Mouse (Mus musculus): ENCODE data around the gene Hey2. TPM values are rescaled to one million over a fixed set of nuclear protein-coding genes. Genes with fewer than 3 reads are reported as not detected.

Gene Hey2
- polyA plus RNA-seq (2012; fragmentation: generic; extraction: Trizol): not detected

GRCm38 (mm10) chr10:30842643-30843437 lies at the start of gene Hey2:
Gene Hey2, minus strand, starts transcription at chr10:30842801.

DNA sequence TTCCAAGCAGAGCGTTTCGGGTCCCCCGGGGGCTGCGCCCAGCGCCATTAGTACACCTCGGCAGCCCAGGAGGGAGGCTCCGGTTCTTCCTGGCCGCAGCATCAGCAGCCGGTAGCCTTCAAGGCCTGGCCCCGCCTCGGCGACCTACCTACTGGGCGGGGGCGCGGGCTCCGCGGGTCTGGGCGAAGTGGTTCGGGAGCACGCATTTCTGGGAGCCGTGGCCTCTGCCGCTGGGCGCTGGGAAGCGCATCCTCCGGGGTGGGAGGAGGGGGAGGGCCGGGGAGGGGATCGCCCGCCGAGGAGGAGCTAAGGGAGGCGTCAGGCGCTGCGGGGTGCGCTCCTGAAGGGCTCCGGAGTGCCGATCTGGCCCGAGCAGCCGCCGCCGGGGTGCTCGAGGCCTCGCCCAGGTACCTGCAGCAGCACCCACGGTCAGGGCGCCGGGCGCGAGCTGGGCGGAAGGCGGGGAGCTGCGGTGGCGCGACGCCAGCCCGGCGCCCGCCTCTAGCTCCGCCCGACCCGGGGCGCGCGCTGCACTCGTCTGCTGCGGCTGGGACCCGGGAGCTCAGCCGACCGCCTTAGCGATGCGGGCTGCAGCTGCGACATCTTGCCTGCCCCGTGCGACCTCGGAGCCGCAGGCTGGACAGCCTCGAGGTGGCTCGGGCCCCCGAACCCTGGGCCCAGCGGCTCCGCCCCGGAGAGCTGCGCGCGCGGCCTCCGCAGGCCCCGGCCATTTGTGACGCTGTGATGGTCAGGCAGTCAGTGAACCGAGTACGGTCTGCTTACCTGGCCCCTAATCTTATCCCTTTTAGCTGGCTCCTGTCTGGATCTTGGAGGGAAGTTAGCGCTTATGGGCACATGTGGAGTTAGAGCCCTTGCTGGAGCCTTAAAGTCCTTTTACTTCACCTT lies 39.7 kb downstream of the Hey2 start, which contains the start of gene Ncoa7:
TSS of gene Ncoa7 (minus strand) at position 646 of the 906 bp plus-strand sequence.

Other genes with a start within 250 kb of the Hey2 start
- gene Trmt11, start 242.1 kb downstream of the Hey2 start, polyA plus RNA-seq (2012; fragmentation: generic; extraction: Trizol): 1 to 10 TPM in 1 of 2 experiments, under 1 TPM in 1; 0.26 to 1.7 TPM
- gene Hint3, start 213.2 kb downstream of the Hey2 start, polyA plus RNA-seq (2012; fragmentation: generic; extraction: Trizol): 10 to 100 TPM in 1 of 2 experiments, 1 to 10 TPM in 1; 7.1 to 18.0 TPM
- gene Ncoa7, start 39.5 kb downstream of the Hey2 start, polyA plus RNA-seq (2012; fragmentation: generic; extraction: Trizol): 1 to 10 TPM in 1 of 2 experiments, under 1 TPM in 1; 0.62 to 1.7 TPM